Mouse (Mus musculus): Measurements from ENCODE around the gene Pard3. TPM values are rescaled to one million over a fixed set of nuclear protein-coding genes. Genes with fewer than 3 reads are reported as not detected.

Pard3 gene
- total and polyA plus RNA-seq, 2 experiments from 2014 or later = 11.9 to 29.7 TPM

- Histone ChIP-seq H3K9ac (replicated peaks; ENCODE audit: low read length, poor library complexity, severe bottlenecking) (no peak overlapping the region), H3K4me3 (ENCODE audit: low read depth, low read length) (no peak overlapping the region), H3K4me1 (ENCODE audit: insufficient read depth, low read length) (0 out of 2 replicates have a peak, but pooled peaks cover 3% of the 10 kb centered on the region), H3K36me3 (ENCODE audit: insufficient read depth, low read length) (no peaks in the 10 kb centered on the region), H3K27me3 (ENCODE audit: insufficient read depth, low read length) (no peaks in the 10 kb centered on the region), H3K4me2 (ENCODE audit: low read depth, low read length, poor library complexity, severe bottlenecking) (no peak overlapping the region), H3K27ac (ENCODE audit: low read depth, low read length) (no peak overlapping the region), H3K9me3 (ENCODE audit: low read length) (no peaks in the 10 kb centered on the region)
- no peak for TF ChIP-seq CTCF (IDR thresholded peaks at IDR 0.05)
- ATAC-seq (ENCODE audit: low FRiP score) = no peak
- 84% methylated on average over 6 of the region's 6 CpGs for WGBS
- DNase-seq (ENCODE audit: low spot score) = no peak
These were observed 239.3 kb downstream of the Pard3 start for GRCm38 (mm10) chr8:127302847-127303445.

DNA sequence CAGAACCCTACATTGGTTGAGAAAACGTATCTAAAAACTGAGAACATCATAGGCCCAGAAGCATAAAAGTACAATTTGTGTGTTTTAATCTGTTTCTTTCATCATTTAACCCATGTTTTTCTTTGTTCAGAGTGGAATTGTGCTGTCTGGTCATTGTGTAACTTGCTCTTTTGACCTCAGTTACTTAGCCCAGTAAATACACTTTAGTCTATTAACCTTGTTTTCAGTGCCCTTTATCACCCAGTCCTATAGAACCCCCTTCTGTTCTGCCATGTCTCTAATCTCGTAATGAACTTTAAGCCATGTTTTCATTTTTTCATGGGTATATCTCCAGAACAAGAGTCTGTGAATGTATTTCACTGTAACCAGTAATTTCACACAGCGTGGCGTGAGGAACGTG, 243.3 kb downstream of the Pard3 start:
- DNase-seq (ENCODE audit: low spot score) (no peak), ATAC-seq (ENCODE audit: low FRiP score) (no peak)
- Histone ChIP-seq H3K4me3 (ENCODE audit: low read depth, low read length) (no peak overlapping the region), H3K4me1 (ENCODE audit: insufficient read depth, low read length) (no peaks in the 10 kb centered on the region), H3K27me3 (ENCODE audit: insufficient read depth, low read length) (no peaks in the 10 kb centered on the region), H3K27ac (ENCODE audit: low read depth, low read length) (no peak overlapping the region), H3K4me2 (ENCODE audit: low read depth, low read length, poor library complexity, severe bottlenecking) (no peak overlapping the region), H3K9ac (replicated peaks; ENCODE audit: low read length, poor library complexity, severe bottlenecking) (no peak overlapping the region), H3K36me3 (ENCODE audit: insufficient read depth, low read length) (no peaks in the 10 kb centered on the region), H3K9me3 (ENCODE audit: low read length) (no peaks in the 10 kb centered on the region)
- WGBS = 85% methylated on average over 5 of the region's 5 CpGs
- TF ChIP-seq CTCF (IDR thresholded peaks at IDR 0.05) = no peak

GRCm38 (mm10) chr8:127309363-127309762, 245.7 kb downstream of the Pard3 start:
- TF ChIP-seq CTCF (IDR thresholded peaks at IDR 0.05) = no peak
- Histone ChIP-seq H3K27me3 (ENCODE audit: insufficient read depth, low read length) (no peaks in the 10 kb centered on the region), H3K27ac (ENCODE audit: low read depth, low read length) (no peak overlapping the region), H3K4me2 (ENCODE audit: low read depth, low read length, poor library complexity, severe bottlenecking) (no peak overlapping the region), H3K4me1 (ENCODE audit: insufficient read depth, low read length) (no peaks in the 10 kb centered on the region), H3K36me3 (ENCODE audit: insufficient read depth, low read length) (no peaks in the 10 kb centered on the region), H3K9ac (replicated peaks; ENCODE audit: low read length, poor library complexity, severe bottlenecking) (no peak overlapping the region), H3K9me3 (ENCODE audit: low read length) (no peaks in the 10 kb centered on the region), H3K4me3 (ENCODE audit: low read depth, low read length) (no peak overlapping the region)
- DNase-seq (ENCODE audit: low spot score) (no peak), ATAC-seq (ENCODE audit: low FRiP score) (no peak)
- WGBS = 93% methylated on average over 1 of the region's 1 CpGs

DNA sequence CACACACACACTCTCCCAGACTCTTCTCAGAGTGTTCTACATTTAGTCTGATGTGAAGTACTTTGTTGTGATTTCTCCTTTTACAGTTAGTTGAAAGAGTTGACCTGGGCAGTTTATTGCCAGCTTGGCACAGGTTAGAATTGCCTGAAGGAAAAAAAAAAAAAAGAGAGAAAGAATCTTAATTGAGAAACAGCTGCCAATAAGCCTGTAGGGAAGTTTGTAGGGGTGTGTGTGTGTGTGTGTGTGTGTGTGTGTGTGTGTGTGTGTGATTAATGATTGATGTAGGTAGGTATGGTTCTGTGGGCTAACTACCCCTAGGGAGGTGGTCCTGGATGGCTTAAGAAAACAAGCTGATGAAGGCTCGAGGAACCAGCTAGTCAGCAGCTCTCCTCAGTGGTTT, 252.1 kb downstream of the Pard3 start:
- no peak overlapping the region for H3K4me2 ChIP-seq (ENCODE audit: low read depth, low read length, poor library complexity, severe bottlenecking)
- 39% methylated on average over 1 of the region's 1 CpGs for WGBS
- no peaks in the 10 kb centered on the region for H3K27me3 ChIP-seq (ENCODE audit: insufficient read depth, low read length)
- no peaks in the 10 kb centered on the region for H3K4me1 ChIP-seq (ENCODE audit: insufficient read depth, low read length)
- H3K9ac ChIP-seq (replicated peaks; ENCODE audit: low read length, poor library complexity, severe bottlenecking) = no peak overlapping the region
- no peak for DNase-seq (ENCODE audit: low spot score)
- H3K4me3 ChIP-seq (ENCODE audit: low read depth, low read length) = no peak overlapping the region
- H3K36me3 ChIP-seq (ENCODE audit: insufficient read depth, low read length) = no peaks in the 10 kb centered on the region
- no peak for TF ChIP-seq CTCF (IDR thresholded peaks at IDR 0.05)
- H3K27ac ChIP-seq (ENCODE audit: low read depth, low read length) = no peak overlapping the region
- no peak for ATAC-seq (ENCODE audit: low FRiP score)
- H3K9me3 ChIP-seq (ENCODE audit: low read length) = no peaks in the 10 kb centered on the region

GRCm38 (mm10) chr8:127317914-127318313, 254.2 kb downstream of the Pard3 start:
- Histone ChIP-seq H3K27ac (ENCODE audit: low read depth, low read length) (no peak overlapping the region), H3K9ac (replicated peaks; ENCODE audit: low read length, poor library complexity, severe bottlenecking) (no peak overlapping the region), H3K4me3 (ENCODE audit: low read depth, low read length) (no peak overlapping the region), H3K36me3 (ENCODE audit: insufficient read depth, low read length) (no peaks in the 10 kb centered on the region), H3K4me1 (ENCODE audit: insufficient read depth, low read length) (no peaks in the 10 kb centered on the region), H3K9me3 (ENCODE audit: low read length) (no peaks in the 10 kb centered on the region), H3K27me3 (ENCODE audit: insufficient read depth, low read length) (no peaks in the 10 kb centered on the region), H3K4me2 (ENCODE audit: low read depth, low read length, poor library complexity, severe bottlenecking) (no peak overlapping the region)
- 70% methylated on average over 1 of the region's 1 CpGs for WGBS
- ATAC-seq (ENCODE audit: low FRiP score) (no peak), DNase-seq (ENCODE audit: low spot score) (no peak)
- no peak for TF ChIP-seq CTCF (IDR thresholded peaks at IDR 0.05)

DNA sequence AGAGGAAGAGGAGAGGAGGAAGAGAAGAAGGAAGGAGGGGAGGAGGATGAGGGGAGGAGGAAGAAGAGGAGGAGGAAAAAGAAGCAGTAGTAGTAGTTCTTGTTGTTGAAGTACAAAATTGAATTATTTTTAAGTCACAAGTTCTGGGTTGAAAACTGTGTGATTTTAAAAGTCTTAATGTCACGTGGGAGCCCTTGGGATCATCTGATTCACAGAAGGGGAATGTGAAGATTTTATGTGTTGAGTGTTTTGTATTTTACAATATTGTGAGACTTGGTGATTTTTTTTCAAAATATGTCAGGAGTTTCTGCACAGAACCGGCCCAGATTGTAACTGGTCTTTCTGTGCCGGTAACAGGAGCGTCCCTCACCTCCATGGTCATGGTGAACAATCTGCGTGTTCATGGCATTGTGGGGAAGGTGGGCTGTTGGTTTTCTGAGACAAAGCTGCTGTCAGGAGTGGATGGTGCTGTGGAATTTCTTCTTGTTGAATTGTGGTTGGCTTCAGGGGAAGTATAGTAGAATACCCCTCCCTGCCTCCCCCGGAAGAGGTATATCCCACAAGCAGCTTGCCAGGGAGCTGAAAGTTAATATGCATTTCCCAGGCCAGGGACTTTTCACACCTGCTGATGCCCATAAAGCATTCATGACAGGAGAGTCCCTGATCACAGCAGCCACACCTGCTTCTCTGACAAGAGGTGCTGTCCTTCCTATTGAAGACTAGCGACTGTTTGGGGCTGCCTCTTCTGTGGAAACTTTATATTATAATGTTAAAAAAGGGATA, 254.9 kb downstream of the Pard3 start:
- H3K9ac ChIP-seq (replicated peaks; ENCODE audit: low read length, poor library complexity, severe bottlenecking) = no peak overlapping the region
- no peaks in the 10 kb centered on the region for H3K27me3 ChIP-seq (ENCODE audit: insufficient read depth, low read length)
- DNase-seq (ENCODE audit: low spot score) (no peak), ATAC-seq (ENCODE audit: low FRiP score) (no peak)
- H3K4me3 ChIP-seq (ENCODE audit: low read depth, low read length) = no peak overlapping the region
- no peaks in the 10 kb centered on the region for H3K4me1 ChIP-seq (ENCODE audit: insufficient read depth, low read length)
- H3K36me3 ChIP-seq (ENCODE audit: insufficient read depth, low read length) = no peaks in the 10 kb centered on the region
- 85% methylated on average over 7 of the region's 7 CpGs for WGBS
- H3K4me2 ChIP-seq (ENCODE audit: low read depth, low read length, poor library complexity, severe bottlenecking) = no peak overlapping the region
- no peak for TF ChIP-seq CTCF (IDR thresholded peaks at IDR 0.05)
- H3K27ac ChIP-seq (ENCODE audit: low read depth, low read length) = no peak overlapping the region
- H3K9me3 ChIP-seq (ENCODE audit: low read length) = no peaks in the 10 kb centered on the region

Measured in midbrain, postnatal 0 days (tissue).